Comparison of ENCODE assay signal across 15 mouse cellular contexts in the genomic region with DNA sequence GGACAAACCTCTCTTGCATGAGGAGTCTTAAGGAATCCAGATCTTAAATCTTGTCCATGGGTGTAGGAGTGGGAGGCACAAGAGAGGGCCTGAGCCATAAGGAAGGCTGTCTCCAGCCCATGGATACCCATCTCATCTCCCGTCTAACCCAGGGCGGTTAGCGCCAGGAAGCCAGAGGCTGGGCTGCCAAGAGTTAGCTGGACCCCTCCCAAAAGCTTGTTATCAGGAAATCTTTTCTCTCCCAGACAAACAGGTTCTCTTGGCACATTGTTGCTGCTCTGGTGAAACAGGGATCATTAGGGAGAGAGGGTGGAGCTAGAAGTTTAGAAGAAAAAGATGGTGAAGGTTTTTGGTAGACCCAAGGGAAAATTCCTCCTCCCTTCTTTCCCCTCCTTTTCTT.
DNase-seq lines count a peak whose midpoint lies in the region; ATAC-seq and TF ChIP-seq lines count a peak whose summit lies in the region.
"Had no signal": no experiment of that assay in that cellular context is flagged by ENCODE, and none has a peak within 500 bp of the region (broad histone marks: within the 10 kb centered on the region; RNA-seq: fewer than 3 reads in every experiment).

No protein-coding gene starts in this region.

- WGBS in forebrain, embryonic 14.5 days: 73% methylated on average over 3 of the region's 3 CpGs
- WGBS in forebrain, embryonic 16.5 days: 69% methylated on average over 3 of the region's 3 CpGs
- WGBS in lung, embryonic 14.5 days: 72% methylated on average over 3 of the region's 3 CpGs

- H3K9ac ChIP-seq in forebrain, embryonic 14.5 days (ENCODE audit: low read length): no peak overlapping the region
- H3K9ac ChIP-seq in forebrain, embryonic 16.5 days (replicated peaks; ENCODE audit: low read depth, low read length): no peak overlapping the region
- H3K9ac ChIP-seq in lung, embryonic 14.5 days: no peak overlapping the region
- H3K9ac ChIP-seq: embryonic facial prominence, embryonic 15.5 days; heart, embryonic 12.5 days had no signal

- H3K27me3 ChIP-seq in forebrain, embryonic 14.5 days (replicated peaks; ENCODE audit: control insufficient read depth, insufficient read depth, low read length): no peaks in the 10 kb centered on the region
- H3K27me3 ChIP-seq in forebrain, embryonic 16.5 days (replicated peaks; ENCODE audit: control insufficient read depth, insufficient read depth, low read length): no peaks in the 10 kb centered on the region
- no peaks in the 10 kb centered on the region for H3K27me3 ChIP-seq in lung, embryonic 14.5 days (ENCODE audit: insufficient read depth, low read length)

- no peaks in the 10 kb centered on the region for H3K36me3 ChIP-seq in forebrain, embryonic 14.5 days (ENCODE audit: control insufficient read depth, insufficient read depth, low read length)
- H3K36me3 ChIP-seq in forebrain, embryonic 16.5 days (ENCODE audit: control insufficient read depth, insufficient read depth): no peaks in the 10 kb centered on the region
- no peaks in the 10 kb centered on the region for H3K36me3 ChIP-seq in lung, embryonic 14.5 days (ENCODE audit: insufficient read depth)
- H3K36me3 ChIP-seq: embryonic facial prominence, embryonic 15.5 days; forebrain, embryonic 10.5 days; heart, embryonic 12.5 days had no signal

- TF ChIP-seq POLR2A in brain, embryonic 14.5 days (IDR thresholded peaks at IDR 0.05; ENCODE audit: borderline replicate concordance, extremely low read depth, insufficient read depth, insufficient read length, poor library complexity, severe bottlenecking): no peak

- no peaks in the 10 kb centered on the region for H3K9me3 ChIP-seq in forebrain, embryonic 14.5 days (replicated peaks; ENCODE audit: control insufficient read depth, low read length)
- H3K9me3 ChIP-seq in forebrain, embryonic 16.5 days (ENCODE audit: control insufficient read depth, low read length): no peaks in the 10 kb centered on the region
- no peaks in the 10 kb centered on the region for H3K9me3 ChIP-seq in lung, embryonic 14.5 days (ENCODE audit: low read depth, low read length)
- H3K9me3 ChIP-seq: embryonic facial prominence, embryonic 15.5 days; forebrain, embryonic 10.5 days had no signal

- DNase-seq in forebrain, embryonic 14.5 days (ENCODE audit: low spot score): peak; percentile 25
- peak; percentile 21 for DNase-seq in MN1 (ENCODE audit: low spot score)
- DNase-seq in brain, embryonic 14.5 days (ENCODE audit: low read depth): peak; percentile 50
- peak; percentile 9 for DNase-seq in lung, embryonic 14.5 days
- no peak for DNase-seq in frontal cortex, postnatal 10 days (ENCODE audit: low spot score in 2 of 2)
- no peak for DNase-seq in thymus, postnatal 0 days (ENCODE audit: low spot score)
- no peak for DNase-seq in layer of hippocampus, adult 11-12 months (ENCODE audit: low spot score)
- DNase-seq: cerebellum, adult 2 months; retina, postnatal 1 day; thymus, adult 2 months had no signal

- no peak overlapping the region for H3K27ac ChIP-seq in forebrain, embryonic 14.5 days (ENCODE audit: low read depth, low read length)
- no peak overlapping the region for H3K27ac ChIP-seq in forebrain, embryonic 16.5 days (ENCODE audit: low read length)
- H3K27ac ChIP-seq in lung, embryonic 14.5 days (ENCODE audit: low read depth): no peak overlapping the region
- H3K27ac ChIP-seq: embryonic facial prominence, embryonic 15.5 days; forebrain, embryonic 10.5 days had no signal

- no peak overlapping the region for H3K4me2 ChIP-seq in forebrain, embryonic 14.5 days (ENCODE audit: low read length)
- no peak overlapping the region for H3K4me2 ChIP-seq in forebrain, embryonic 16.5 days (ENCODE audit: low read length)
- no peak overlapping the region for H3K4me2 ChIP-seq in lung, embryonic 14.5 days
- H3K4me2 ChIP-seq: embryonic facial prominence, embryonic 15.5 days; heart, embryonic 12.5 days had no signal

- no peak overlapping the region for H3K4me3 ChIP-seq in forebrain, embryonic 14.5 days (ENCODE audit: low read depth, low read length)
- no peak overlapping the region for H3K4me3 ChIP-seq in forebrain, embryonic 16.5 days (replicated peaks; ENCODE audit: low read length)
- no peak overlapping the region for H3K4me3 ChIP-seq in lung, embryonic 14.5 days (ENCODE audit: low read depth, low read length)
- H3K4me3 ChIP-seq: embryonic facial prominence, embryonic 15.5 days; forebrain, embryonic 10.5 days; heart, embryonic 12.5 days had no signal

- no peaks in the 10 kb centered on the region for H3K4me1 ChIP-seq in forebrain, embryonic 14.5 days (ENCODE audit: control insufficient read depth, insufficient read depth, low read length)
- H3K4me1 ChIP-seq in forebrain, embryonic 16.5 days (replicated peaks; ENCODE audit: control insufficient read depth, insufficient read depth, low read length): no peaks in the 10 kb centered on the region
- H3K4me1 ChIP-seq in lung, embryonic 14.5 days (ENCODE audit: insufficient read depth): no peaks in the 10 kb centered on the region
- H3K4me1 ChIP-seq: embryonic facial prominence, embryonic 15.5 days; forebrain, embryonic 10.5 days; heart, embryonic 12.5 days had no signal

- no peak for ATAC-seq in forebrain, embryonic 14.5 days
- ATAC-seq in forebrain, embryonic 16.5 days: no peak
- no peak for ATAC-seq in lung, embryonic 14.5 days (ENCODE audit: insufficient read depth)
- ATAC-seq: midbrain, embryonic 16.5 days had no signal

- TF ChIP-seq CTCF in brain, embryonic 14.5 days (IDR thresholded peaks at IDR 0.05; ENCODE audit: borderline replicate concordance, extremely low read depth, insufficient read depth, insufficient read length): no peak
- TF ChIP-seq CTCF in lung, embryonic 14.5 days (IDR thresholded peaks at IDR 0.05; ENCODE audit: low read depth): no peak

Comparison
In these comparisons a context has a peak if more than half of its experiments do, and no peak if none do; other contexts are left out.
1. DNase-seq: peak in forebrain, embryonic 14.5 days (single experiment), MN1 (single experiment), brain, embryonic 14.5 days (single experiment) and lung, embryonic 14.5 days (single experiment); none in frontal cortex, postnatal 10 days (0 of 2), thymus, postnatal 0 days (single experiment) and layer of hippocampus, adult 11-12 months (single experiment).